Mouse (Mus musculus) urinary bladder, adult 18-20 months (tissue): ENCODE measurements around the gene Prg3.

Experiments used
- DNase-seq, 2 experiments: peaks; one replicate each; pipeline ENCODE4 v3.0.0; 2022; ENCODE audit warnings: low spot score in 2 of 2, mixed read lengths in 2 of 2

Prg3 gene

DNA sequence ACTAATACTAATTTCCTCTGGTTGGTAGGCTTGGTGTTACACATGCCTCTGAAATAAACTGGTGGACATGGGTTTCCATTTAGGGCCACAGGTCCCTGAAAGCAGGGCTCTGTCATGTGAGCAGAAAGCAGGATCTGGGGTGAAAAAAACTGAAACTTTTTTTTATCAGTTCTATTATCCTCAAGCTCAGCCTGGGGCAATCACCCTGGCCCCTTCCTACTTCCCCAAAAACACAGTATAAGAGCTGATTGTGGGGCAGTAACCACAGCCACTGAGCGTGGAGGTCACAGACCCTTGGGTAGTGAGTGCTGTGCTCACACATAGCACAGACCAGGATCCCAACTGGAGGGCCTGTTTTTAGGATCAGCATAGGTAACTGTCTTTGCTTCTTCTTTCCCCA lies at the start of gene Prg3:
Gene Prg3, plus strand, starts transcription at position 286 of the 400 bp plus-strand sequence.
- no peak for DNase-seq

GRCm38 (mm10) chr2:84938249-84938946 lies 49.6 kb upstream of the Prg3 start:
- DNase-seq = no peak

DNA sequence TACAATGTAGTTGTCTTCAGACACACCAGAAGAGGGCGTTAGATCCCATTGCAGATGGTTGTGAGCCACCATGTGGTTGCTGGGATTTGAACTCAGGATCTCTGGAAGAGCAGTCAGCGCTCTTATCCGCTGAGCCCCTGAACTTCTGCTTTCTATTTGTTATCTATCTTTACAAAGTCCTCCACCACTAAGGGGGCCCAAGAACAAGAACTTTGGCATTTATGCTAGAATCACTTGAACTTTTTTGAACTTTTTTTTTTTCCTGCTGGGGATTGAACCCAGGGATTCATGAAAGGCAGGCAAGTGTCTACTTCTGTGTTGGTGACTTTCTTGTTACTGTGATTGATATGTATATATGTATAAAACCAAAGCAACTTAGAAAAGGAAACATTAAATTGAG lies 48.7 kb upstream of the Prg3 start:
- DNase-seq = no peak

- DNase-seq = no peak
Observed at GRCm38 (mm10) chr2:84939711-84940110, 48.3 kb upstream of the Prg3 start.

DNA sequence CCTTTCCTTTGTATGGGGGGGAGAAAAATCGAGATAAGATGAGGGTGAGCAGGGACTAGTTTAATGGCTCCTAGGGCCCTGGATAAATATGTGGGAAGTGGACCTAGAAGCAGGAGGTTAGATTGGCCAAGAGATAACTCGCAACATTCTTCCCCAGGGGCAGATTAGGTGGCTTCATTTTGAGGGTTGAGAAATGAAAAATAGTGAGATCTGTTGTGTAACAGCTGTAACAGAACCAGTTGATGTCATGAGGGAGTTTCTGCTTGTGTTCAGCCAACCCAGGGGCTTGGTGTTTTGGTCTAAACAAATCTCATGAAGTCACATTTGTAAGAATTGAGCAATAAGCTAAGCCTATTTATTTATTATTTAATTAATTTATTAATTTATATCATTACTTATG lies 46.7 kb upstream of the Prg3 start:
- DNase-seq = no peak

DNA sequence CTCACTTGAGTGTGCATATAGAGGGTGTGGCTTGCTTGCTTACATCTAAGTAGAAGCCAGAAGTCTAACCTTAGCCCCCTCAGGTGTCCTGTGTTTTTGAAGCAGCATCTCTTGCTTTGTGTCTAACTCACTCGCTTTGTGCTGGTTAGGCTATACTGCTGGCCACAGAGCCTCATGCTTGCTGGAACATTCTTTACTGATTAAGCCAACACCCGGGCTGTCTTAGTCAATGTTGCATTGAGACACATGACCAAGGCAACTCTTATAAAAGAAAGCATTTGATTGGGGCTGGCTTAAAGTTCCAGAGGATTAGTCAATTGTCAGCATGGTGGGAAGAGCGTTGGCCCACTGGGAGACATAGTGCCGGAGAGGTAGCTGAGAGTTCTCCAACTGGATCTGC lies 46.2 kb upstream of the Prg3 start:
- no peak for DNase-seq

GRCm38 (mm10) chr2:84947154-84947771 lies 40.8 kb upstream of the Prg3 start:
- DNase-seq = no peak

GRCm38 (mm10) chr2:84948252-84948651 lies 39.8 kb upstream of the Prg3 start:
- DNase-seq = no peak

- DNase-seq = no peak
Observed at GRCm38 (mm10) chr2:84948721-84949120, 39.3 kb upstream of the Prg3 start.

GRCm38 (mm10) chr2:84951027-84951426 lies 37.0 kb upstream of the Prg3 start:
- no peak for DNase-seq

DNA sequence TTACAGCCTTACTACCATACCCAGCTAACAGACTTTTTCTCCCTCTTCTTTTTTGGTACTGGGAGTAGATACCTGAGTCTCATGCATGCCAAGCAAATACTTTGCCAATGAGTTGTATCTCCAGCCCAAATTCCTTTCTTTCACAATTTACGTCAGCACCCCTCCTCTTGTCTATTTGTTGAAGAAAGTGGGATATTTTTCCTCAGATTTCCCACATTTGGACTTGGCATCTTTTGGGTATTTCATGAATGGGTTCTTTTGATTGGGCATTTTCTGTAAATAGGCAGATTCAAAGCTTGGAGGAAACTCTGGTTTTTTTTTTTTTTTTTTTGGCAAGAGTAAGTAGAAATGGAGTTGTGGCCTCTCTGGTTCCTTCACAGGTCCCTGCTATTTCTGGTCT lies 35.8 kb upstream of the Prg3 start:
- DNase-seq = no peak

DNA sequence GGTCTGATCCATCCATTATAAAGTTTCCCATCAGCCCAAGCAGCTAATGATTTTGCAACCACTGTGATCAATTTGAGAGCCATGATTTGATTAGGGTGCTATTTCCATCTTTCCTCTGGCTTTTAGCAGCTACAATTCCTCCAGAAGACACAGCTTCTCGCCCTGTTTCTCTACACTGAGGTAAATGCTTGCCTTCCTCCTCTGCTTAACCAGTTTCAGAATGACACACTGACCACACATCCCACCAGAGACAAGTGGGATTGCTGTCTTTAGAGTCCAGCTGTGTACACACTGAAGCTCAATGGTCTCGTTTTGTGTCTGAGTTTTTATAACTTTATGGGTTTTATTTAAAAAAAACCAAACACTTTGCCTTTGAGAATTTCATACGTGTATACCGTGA lies 35.3 kb upstream of the Prg3 start:
- no peak for DNase-seq

DNA sequence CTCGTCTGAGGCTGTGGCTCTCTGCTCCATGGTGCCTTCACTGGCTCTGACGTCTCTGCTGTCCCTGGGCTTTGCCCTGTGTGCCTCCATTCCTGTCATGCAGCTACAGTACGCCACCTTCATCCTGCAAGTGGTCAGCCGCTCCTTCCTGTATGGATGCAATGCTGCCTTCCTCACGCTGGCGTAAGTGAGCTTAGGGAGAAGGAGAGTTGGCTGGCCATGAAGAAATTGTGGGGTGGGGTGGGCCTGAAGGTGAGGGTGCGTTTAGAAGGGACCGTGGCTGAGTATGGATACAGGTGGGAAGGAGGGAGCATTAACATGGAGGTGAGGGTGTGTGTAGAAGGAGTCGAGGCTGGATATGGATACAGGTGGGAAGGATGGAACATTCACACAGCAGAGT lies 32.6 kb upstream of the Prg3 start:
- DNase-seq = no peak

GRCm38 (mm10) chr2:84956274-84956673 lies 31.7 kb upstream of the Prg3 start:
- peak in 1 of 2 experiments; percentile 25 for DNase-seq

- no peak for DNase-seq
Observed at GRCm38 (mm10) chr2:84958588-84959264, 29.3 kb upstream of the Prg3 start.

DNA sequence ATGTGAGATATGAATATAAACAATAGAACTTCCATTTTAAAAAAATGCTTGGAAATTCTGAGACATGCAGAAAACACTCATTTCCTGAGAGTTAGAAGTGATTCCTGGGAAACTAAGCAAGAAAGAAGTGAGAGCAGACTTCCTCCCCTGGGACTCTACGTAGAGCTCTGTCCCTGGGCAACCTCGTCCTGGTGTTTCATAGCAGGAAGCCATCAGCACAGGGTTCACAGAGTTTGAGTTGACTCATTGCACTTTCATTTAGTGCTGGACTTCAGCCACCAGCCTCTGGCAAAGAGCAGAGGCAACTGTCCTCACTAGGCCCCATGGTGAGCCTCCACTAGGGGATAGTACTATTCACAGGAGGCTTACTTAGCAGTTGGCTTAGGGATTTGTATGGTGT lies 26.7 kb upstream of the Prg3 start:
- peak in 1 of 2 experiments; percentile 29 for DNase-seq

GRCm38 (mm10) chr2:84961901-84962300 lies 26.1 kb upstream of the Prg3 start:
- no peak for DNase-seq

GRCm38 (mm10) chr2:84962906-84963507 lies 25.0 kb upstream of the Prg3 start:
- no peak for DNase-seq

GRCm38 (mm10) chr2:84964111-84964801 lies 23.8 kb upstream of the Prg3 start:
- no peak for DNase-seq

- no peak for DNase-seq
Observed at GRCm38 (mm10) chr2:84967318-84967991, 20.6 kb upstream of the Prg3 start.

GRCm38 (mm10) chr2:84975580-84975979 lies 12.4 kb upstream of the Prg3 start:
- no peak for DNase-seq
